Mouse (Mus musculus): Measurements from ENCODE around the gene Tgfbr3l.

Gene Tgfbr3l

DNA sequence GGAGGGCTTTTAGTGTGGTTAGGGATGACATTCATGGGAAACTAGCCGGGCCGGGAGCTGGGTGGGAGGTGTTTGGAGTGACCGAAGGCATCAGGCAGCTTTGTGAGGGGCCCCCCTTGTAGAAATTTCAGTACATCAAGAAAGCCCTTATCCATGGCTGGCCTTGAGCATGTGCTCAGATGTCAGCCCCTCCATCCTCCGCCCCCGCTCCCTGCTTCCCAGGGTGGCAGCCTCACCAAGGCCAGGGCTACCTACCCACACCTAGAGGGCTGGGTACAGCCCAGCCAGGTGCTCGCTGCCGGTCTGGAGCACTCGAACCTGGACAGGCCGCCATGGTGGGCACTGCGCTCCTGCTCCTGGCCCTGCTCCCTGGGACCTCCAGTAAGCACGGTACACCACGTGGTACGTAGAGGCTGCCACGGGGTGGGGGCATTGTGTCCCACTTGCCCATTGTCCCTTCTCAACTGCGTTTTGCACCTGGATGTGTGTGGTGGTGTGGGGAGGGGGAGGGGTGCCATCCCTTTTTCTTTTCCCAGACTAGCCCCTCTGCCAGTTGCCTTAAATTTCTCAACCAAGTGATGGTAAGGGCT lies at the start of gene Tgfbr3l:
TSS of gene Tgfbr3l (plus strand) at position 264 of the 590 bp plus-strand sequence.
- DNase-seq (ENCODE audit: low spot score) = no peak

DNA sequence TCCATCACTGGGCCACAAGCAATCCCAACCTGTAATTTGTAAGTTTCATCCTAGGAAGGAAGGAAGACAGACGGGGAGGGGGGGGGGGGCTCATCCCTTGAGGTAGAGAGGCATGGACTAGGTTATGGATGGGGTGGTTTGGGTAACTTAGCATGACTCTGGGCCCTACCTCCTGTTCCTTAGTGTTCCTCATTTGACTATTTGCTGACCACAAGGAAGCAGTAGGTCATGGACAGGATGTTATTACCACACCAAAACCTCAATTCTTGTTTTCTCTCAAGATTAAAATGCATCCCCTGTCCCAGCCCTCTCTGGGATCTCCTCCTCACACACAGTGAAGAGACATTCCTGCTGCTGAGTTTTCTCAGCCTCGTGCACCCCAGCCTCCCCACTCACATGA lies 46.7 kb upstream of the Tgfbr3l start:
- no peak for DNase-seq (ENCODE audit: low spot score)

DNA sequence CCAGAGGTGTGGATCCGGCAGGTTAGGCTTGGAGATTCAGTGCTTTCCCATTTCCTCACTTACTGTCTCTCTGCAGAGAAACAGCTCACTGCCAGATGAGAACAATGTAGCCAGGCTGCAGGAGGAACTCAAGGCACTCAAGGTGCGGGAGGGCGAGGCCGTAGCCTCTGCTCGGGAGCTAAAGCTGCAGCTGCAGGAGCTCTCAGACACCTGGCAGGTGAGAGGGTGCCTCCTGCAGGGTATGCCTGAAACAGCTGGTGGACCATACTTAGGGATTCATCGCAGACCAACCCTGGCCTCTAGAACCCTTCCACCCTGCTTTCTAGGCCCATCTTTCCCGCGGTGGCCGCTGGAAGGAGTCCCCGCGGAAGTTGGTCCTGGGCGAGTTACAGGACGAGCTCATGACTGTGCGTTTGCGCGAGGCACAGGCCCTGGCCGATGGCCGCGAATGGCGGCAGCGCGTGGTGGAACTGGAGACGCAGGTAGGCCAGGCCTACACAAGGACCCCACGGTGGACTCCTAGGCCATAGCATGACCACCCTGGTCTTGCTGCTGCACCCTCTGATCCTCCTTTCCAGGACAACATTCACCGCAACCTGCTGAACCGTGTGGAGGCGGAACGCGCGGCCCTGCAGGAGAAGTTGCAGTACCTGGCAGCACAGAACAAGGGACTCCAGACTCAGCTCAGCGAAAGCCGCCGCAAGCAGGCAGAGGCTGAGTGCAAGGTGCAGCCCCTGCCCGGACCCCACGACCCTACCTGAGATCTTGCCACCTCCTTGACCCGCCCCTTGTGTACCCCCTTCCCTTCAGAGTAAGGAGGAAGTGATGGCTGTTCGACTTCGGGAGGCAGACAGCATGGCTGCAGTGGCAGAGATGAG lies 42.5 kb upstream of the Tgfbr3l start:
- DNase-seq (ENCODE audit: low spot score) = no peak

- DNase-seq (ENCODE audit: low spot score) = no peak
Observed at GRCm38 (mm10) chr8:4206182-4207015, 41.6 kb upstream of the Tgfbr3l start.

- DNase-seq (ENCODE audit: low spot score) = no peak
Observed at GRCm38 (mm10) chr8:4207016-4207350, 41.0 kb upstream of the Tgfbr3l start.

DNA sequence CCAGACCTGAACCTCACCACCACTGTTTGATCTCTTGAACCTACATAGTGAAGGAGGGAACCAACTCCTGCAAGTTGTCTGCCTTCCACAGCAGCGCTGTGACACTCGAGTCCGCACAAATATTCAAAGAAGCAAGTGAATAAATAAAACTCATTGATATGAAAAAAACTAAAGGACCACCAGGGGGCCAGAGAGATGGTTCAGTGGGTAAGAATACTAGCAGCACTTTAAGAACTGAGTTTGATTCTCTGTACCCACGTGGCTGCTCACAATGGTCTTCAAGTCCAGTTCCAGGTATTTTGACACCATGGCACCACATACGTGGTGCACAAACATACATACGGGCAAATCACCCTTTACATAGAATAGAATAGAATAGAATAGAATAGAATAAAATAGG lies 36.9 kb upstream of the Tgfbr3l start:
- DNase-seq (ENCODE audit: low spot score) = no peak

- DNase-seq (ENCODE audit: low spot score) = no peak
Observed at GRCm38 (mm10) chr8:4212809-4213209, 35.2 kb upstream of the Tgfbr3l start.

- DNase-seq (ENCODE audit: low spot score) = no peak
Observed at GRCm38 (mm10) chr8:4213210-4214005, 34.6 kb upstream of the Tgfbr3l start.

DNA sequence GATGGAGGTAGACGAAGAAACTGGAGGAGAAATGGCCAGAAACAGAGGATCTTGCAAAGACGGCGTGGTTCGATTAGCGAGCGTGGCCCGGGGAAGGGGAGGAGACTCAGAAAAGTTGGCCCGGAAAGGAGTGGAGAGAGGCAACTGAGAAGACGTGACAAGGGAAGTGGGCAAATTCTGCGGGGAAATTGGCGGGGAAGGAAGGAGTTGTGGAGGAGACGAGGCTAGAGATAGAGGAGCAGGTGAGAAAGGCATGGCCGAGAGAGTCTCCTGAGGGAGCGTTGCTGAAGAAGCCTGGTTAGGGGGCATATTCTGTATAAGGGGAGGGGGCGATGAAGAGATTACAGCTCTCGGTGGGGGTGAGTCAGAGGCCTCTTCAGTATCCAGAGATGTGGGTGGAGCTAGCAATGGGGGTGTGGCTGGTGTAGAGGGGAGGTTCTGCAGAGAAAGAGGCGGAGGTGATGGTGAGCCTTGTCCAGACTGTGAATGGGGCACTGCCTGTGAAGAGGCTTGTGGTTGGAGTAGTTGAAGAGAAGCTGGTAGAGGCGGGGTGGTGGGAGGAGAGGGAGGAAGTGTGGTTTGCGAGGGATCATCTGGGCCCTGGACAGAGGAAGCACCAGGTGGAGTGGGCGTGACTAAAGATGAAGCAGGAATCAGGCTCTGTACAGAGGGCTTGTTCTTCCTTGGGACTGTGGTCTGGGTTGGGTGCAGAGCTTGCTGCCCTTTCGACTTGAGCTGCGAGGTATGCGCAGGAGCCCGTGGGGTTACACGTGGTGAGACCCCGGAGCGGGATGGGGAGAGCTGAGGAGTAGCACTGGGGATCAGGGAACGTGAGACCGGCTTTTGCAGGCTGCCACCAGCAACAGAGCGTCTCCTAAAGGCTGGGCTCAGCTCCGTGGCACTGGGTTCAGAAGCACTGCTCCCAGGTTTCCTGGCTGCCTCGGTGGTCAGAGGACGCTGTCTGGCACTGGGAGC lies 33.7 kb upstream of the Tgfbr3l start:
- no peak for DNase-seq (ENCODE audit: low spot score)

GRCm38 (mm10) chr8:4216296-4216695 lies 31.7 kb upstream of the Tgfbr3l start:
- DNase-seq (ENCODE audit: low spot score) = no peak

DNA sequence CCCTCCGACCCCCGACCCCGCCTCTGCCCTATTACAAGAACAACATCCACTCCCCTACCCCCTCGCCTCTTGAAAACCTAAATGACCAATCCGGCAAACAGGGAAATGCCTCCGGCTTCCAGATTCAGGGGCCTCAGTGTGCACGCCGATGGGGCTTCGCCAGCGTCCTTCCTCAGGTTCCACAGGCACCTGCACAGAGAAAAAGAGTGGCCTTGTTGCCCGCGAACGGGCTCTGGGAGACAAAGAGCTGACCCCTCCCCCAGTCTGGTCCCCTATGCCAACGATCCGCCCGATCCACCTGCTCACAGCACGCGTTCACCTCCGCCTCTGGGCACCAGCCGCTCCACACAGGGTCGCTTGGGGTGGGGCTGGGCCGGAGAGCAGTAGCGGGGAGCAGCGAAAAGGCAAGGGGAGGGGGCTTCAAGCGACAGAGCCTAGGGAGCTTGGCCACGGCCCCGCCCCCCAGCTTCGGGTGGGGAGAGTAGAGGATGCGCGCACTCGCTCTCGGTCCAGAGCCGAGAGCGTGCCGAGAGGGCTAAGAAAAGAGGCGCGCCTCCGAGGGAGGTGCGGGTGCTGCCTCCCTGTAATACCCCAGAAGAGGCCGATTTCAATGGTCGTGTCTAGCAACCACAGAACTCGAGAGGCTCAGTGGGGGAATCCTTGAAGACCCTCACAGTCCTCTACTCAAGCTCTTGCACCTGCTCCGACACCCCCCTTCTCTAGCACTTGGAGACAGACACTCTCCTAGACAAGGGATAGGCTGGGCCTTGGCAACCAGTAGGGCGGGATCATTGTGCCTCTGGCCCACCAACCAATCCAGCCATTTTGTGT lies 31.0 kb upstream of the Tgfbr3l start, which contains the start of gene Prr36:
TSS of gene Prr36 (minus strand) at position 669 of the 831 bp plus-strand sequence.
- no peak for DNase-seq (ENCODE audit: low spot score)

GRCm38 (mm10) chr8:4219617-4220016 lies 28.4 kb upstream of the Tgfbr3l start:
- DNase-seq (ENCODE audit: low spot score) = no peak

GRCm38 (mm10) chr8:4222059-4222458 lies 26.0 kb upstream of the Tgfbr3l start:
- DNase-seq (ENCODE audit: low spot score) = no peak

GRCm38 (mm10) chr8:4226323-4226722 lies 21.7 kb upstream of the Tgfbr3l start:
- no peak for DNase-seq (ENCODE audit: low spot score)

DNA sequence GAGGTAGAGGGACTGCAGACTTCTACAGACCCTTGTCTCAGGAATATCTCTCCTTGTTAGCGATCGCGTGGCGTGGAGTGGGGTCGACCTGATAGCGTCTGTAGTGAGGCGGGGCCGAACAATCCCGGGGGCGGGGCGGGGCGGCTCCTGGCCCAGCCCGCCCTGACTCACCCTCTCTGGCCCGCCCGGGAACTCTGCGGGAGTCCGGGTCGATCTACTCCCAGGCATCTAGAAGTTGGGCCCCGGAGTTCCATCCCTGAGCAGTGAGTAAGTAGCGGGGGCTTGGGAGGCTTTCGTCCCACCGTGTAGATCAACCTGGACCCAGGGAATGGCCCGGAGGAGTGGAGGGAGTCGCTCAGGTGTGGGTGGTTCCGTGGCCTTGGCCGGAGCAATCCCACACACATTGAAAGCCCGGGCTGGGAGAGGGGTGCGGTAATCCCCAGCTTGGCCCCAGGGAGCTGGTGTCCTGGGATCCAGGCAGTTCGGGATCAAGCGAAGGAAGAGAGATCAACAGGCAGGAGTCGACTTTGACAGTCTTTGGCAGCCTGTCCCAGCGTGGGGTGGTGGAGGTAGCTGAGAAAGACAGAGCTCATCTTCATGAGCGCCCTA lies 21.2 kb upstream of the Tgfbr3l start, which contains the start of gene Lrrc8e:
TSS of gene Lrrc8e (plus strand) at position 89 of the 609 bp plus-strand sequence.
- no peak for DNase-seq (ENCODE audit: low spot score)

DNA sequence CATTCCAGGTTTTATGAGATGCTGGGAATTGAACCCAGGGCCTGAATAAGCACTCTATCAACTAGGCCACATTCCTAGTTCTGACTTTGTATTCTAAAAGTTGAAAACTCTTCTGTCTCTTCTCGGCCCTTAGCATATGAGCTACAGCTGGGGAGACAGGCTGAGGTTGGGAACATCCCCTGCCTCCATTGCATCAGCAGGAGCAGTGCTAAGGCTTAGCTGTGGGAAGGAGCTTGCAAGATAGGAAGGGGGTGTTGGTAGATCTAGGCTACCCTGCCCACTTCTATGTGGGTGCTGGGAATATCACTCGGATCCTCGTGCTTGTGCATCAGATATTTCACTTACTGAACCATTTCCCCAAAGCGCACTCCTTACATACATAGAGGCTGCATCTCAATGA lies 20.1 kb upstream of the Tgfbr3l start:
- DNase-seq (ENCODE audit: low spot score) = no peak

DNA sequence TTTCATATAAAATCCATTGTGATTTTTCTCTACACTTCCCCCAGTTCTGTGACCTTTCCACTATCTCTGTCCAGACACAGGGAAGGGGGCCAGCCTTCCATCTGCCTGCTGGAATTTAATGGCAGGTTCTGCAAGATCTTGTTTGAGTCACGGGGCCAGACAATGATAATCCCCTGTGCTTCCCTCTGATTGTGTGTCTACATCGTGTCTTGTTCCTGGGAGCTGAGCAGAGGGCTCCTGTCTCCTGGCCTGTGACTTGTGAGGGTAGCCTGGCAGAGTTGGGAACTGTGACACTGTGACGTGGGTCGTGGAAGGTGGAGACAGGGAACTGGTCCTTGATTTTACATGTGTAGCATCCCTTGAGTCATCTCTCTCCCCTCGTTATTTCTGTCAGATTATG lies 18.2 kb upstream of the Tgfbr3l start:
- DNase-seq (ENCODE audit: low spot score) = no peak

DNA sequence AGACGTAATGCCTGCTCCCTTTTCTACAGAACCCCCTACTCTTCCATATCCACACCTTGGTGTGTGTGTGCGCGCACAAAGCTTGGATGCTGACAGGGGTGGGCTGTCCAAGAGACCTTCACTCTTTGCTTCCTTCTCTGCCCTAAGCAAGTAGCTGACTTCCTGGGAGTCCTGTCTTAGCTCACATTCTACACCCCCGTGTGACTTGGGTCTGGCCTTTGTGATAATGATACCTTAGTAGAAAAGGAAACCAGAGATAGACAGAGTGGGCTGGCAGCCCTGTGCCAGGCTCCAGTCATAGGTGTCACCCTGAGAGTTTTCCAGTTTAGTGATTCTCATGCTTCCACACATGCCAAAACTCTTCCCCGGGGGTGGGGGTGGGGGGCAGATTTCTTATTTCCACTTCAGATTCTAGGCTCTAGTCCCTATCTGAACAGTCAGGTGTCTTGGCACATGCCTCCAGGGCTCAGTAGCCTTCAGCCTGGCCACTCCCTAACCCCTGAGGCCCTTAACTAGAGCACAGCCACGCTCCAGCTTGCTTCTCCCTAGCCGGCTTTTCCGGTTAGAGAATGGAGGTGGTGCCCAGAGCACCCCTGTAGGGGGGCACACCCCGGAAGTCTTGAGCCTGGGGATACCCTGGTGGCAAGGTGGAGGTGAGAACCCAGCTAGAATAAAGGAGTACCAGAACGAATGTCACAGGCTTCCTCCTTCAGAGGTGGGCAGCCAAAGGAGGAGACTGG lies 17.2 kb upstream of the Tgfbr3l start:
- no peak for DNase-seq (ENCODE audit: low spot score)
